Mouse (Mus musculus): ENCODE measurements at regions not wholly inside any gene's neighbourhood (a gene's known extent, or its start where the extent isn't known, plus 50 kb on each side); places are given as distances from the start of the nearest gene placed in this dataset.
"Not testable (repeated sequence)": the region's sequence is repeated elsewhere in the genome, so short reads cannot be mapped to it uniquely, and the experiment has no call there.

GRCm38 (mm10) chr6:48341367-48341766, 54.0 kb upstream of the Krba1 start:
- DNase-seq (ENCODE audit: low read depth, low spot score); H3K27me3 ChIP-seq (ENCODE audit: control insufficient read depth, insufficient read depth, low read length, poor library complexity, severe bottlenecking); H3K36me3 ChIP-seq (ENCODE audit: control insufficient read depth, insufficient read depth, low read length, poor library complexity, severe bottlenecking): not testable (repeated sequence)

GRCm38 (mm10) chr6:48336964-48337363, 58.4 kb upstream of the Krba1 start:
- H3K27me3 ChIP-seq (ENCODE audit: control insufficient read depth, insufficient read depth, low read length, poor library complexity, severe bottlenecking); DNase-seq (ENCODE audit: low read depth, low spot score); H3K36me3 ChIP-seq (ENCODE audit: control insufficient read depth, insufficient read depth, low read length, poor library complexity, severe bottlenecking): not testable (repeated sequence)

- Histone ChIP-seq H3K36me3 (ENCODE audit: control insufficient read depth, insufficient read depth, low read length, poor library complexity, severe bottlenecking) (no peaks in the 10 kb centered on the region), H3K27me3 (ENCODE audit: control insufficient read depth, insufficient read depth, low read length, poor library complexity, severe bottlenecking) (no peaks in the 10 kb centered on the region)
- no peak for DNase-seq (ENCODE audit: low read depth, low spot score)
Observed at GRCm38 (mm10) chr6:48288011-48288410, 107.4 kb upstream of the Krba1 start.

GRCm38 (mm10) chr6:48279646-48280045, 115.7 kb upstream of the Krba1 start:
- not testable (repeated sequence) for DNase-seq (ENCODE audit: low read depth, low spot score); H3K27me3 ChIP-seq (ENCODE audit: control insufficient read depth, insufficient read depth, low read length, poor library complexity, severe bottlenecking); H3K36me3 ChIP-seq (ENCODE audit: control insufficient read depth, insufficient read depth, low read length, poor library complexity, severe bottlenecking)

GRCm38 (mm10) chr6:48261563-48261962, 133.8 kb upstream of the Krba1 start:
- not testable (repeated sequence) for H3K27me3 ChIP-seq (ENCODE audit: control insufficient read depth, insufficient read depth, low read length, poor library complexity, severe bottlenecking); DNase-seq (ENCODE audit: low read depth, low spot score); H3K36me3 ChIP-seq (ENCODE audit: control insufficient read depth, insufficient read depth, low read length, poor library complexity, severe bottlenecking)

- H3K36me3 ChIP-seq (ENCODE audit: control insufficient read depth, insufficient read depth, low read length, poor library complexity, severe bottlenecking); DNase-seq (ENCODE audit: low read depth, low spot score); H3K27me3 ChIP-seq (ENCODE audit: control insufficient read depth, insufficient read depth, low read length, poor library complexity, severe bottlenecking): not testable (repeated sequence)
Observed at GRCm38 (mm10) chr6:48252989-48253388, 142.4 kb upstream of the Krba1 start.

- Histone ChIP-seq H3K27me3 (ENCODE audit: control insufficient read depth, insufficient read depth, low read length, poor library complexity, severe bottlenecking) (no peaks in the 10 kb centered on the region), H3K36me3 (ENCODE audit: control insufficient read depth, insufficient read depth, low read length, poor library complexity, severe bottlenecking) (no peaks in the 10 kb centered on the region)
- DNase-seq (ENCODE audit: low read depth, low spot score), result no peak
Observed at GRCm38 (mm10) chr6:48251954-48252353, 143.4 kb upstream of the Krba1 start.

- not testable (repeated sequence) for DNase-seq (ENCODE audit: low read depth, low spot score); H3K36me3 ChIP-seq (ENCODE audit: control insufficient read depth, insufficient read depth, low read length, poor library complexity, severe bottlenecking); H3K27me3 ChIP-seq (ENCODE audit: control insufficient read depth, insufficient read depth, low read length, poor library complexity, severe bottlenecking)
Observed at GRCm38 (mm10) chr6:48244191-48244590, 151.2 kb upstream of the Krba1 start.

- DNase-seq (ENCODE audit: low read depth, low spot score), result no peak
- Histone ChIP-seq H3K27me3 (ENCODE audit: control insufficient read depth, insufficient read depth, low read length, poor library complexity, severe bottlenecking) (no peaks in the 10 kb centered on the region), H3K36me3 (ENCODE audit: control insufficient read depth, insufficient read depth, low read length, poor library complexity, severe bottlenecking) (no peaks in the 10 kb centered on the region)
Observed at GRCm38 (mm10) chr6:48227431-48227830, 141.0 kb upstream of the Zfp746 start.

GRCm38 (mm10) chr6:48224206-48224605, 137.8 kb upstream of the Zfp746 start:
- no peaks in the 10 kb centered on the region for H3K36me3 ChIP-seq (ENCODE audit: control insufficient read depth, insufficient read depth, low read length, poor library complexity, severe bottlenecking)
- H3K27me3 ChIP-seq (ENCODE audit: control insufficient read depth, insufficient read depth, low read length, poor library complexity, severe bottlenecking), result no peaks in the 10 kb centered on the region

GRCm38 (mm10) chr6:48222971-48223370, 136.6 kb upstream of the Zfp746 start:
- no peaks in the 10 kb centered on the region for H3K27me3 ChIP-seq (ENCODE audit: control insufficient read depth, insufficient read depth, low read length, poor library complexity, severe bottlenecking)
- H3K36me3 ChIP-seq (ENCODE audit: control insufficient read depth, insufficient read depth, low read length, poor library complexity, severe bottlenecking), result no peaks in the 10 kb centered on the region
- no peak for DNase-seq (ENCODE audit: low read depth, low spot score)

More at GRCm38 (mm10) chr6:48224206-48224605, 137.8 kb upstream of the Zfp746 start:
- no peak for DNase-seq (ENCODE audit: low read depth, low spot score)

- not testable (repeated sequence) for H3K36me3 ChIP-seq (ENCODE audit: control insufficient read depth, insufficient read depth, low read length, poor library complexity, severe bottlenecking); H3K27me3 ChIP-seq (ENCODE audit: control insufficient read depth, insufficient read depth, low read length, poor library complexity, severe bottlenecking); DNase-seq (ENCODE audit: low read depth, low spot score)
Observed at GRCm38 (mm10) chr6:48221806-48222205, 135.4 kb upstream of the Zfp746 start.

- H3K27me3 ChIP-seq (ENCODE audit: control insufficient read depth, insufficient read depth, low read length, poor library complexity, severe bottlenecking), result no peaks in the 10 kb centered on the region
- DNase-seq (ENCODE audit: low read depth, low spot score), result no peak
- H3K36me3 ChIP-seq (ENCODE audit: control insufficient read depth, insufficient read depth, low read length, poor library complexity, severe bottlenecking), result no peaks in the 10 kb centered on the region
Observed at GRCm38 (mm10) chr6:48215212-48215611, 128.8 kb upstream of the Zfp746 start.

GRCm38 (mm10) chr6:48209739-48210138, 123.3 kb upstream of the Zfp746 start:
- DNase-seq (ENCODE audit: low read depth, low spot score), result no peak

GRCm38 (mm10) chr6:48209103-48209502, 122.7 kb upstream of the Zfp746 start:
- no peaks in the 10 kb centered on the region for H3K27me3 ChIP-seq (ENCODE audit: control insufficient read depth, insufficient read depth, low read length, poor library complexity, severe bottlenecking)
- no peaks in the 10 kb centered on the region for H3K36me3 ChIP-seq (ENCODE audit: control insufficient read depth, insufficient read depth, low read length, poor library complexity, severe bottlenecking)
- no peak for DNase-seq (ENCODE audit: low read depth, low spot score)

More at GRCm38 (mm10) chr6:48209739-48210138, 123.3 kb upstream of the Zfp746 start:
- H3K27me3 ChIP-seq (ENCODE audit: control insufficient read depth, insufficient read depth, low read length, poor library complexity, severe bottlenecking), result no peaks in the 10 kb centered on the region
- H3K36me3 ChIP-seq (ENCODE audit: control insufficient read depth, insufficient read depth, low read length, poor library complexity, severe bottlenecking), result no peaks in the 10 kb centered on the region

GRCm38 (mm10) chr6:48205722-48206121, 119.3 kb upstream of the Zfp746 start:
- Histone ChIP-seq H3K36me3 (ENCODE audit: control insufficient read depth, insufficient read depth, low read length, poor library complexity, severe bottlenecking) (no peaks in the 10 kb centered on the region), H3K27me3 (ENCODE audit: control insufficient read depth, insufficient read depth, low read length, poor library complexity, severe bottlenecking) (no peaks in the 10 kb centered on the region)
- DNase-seq (ENCODE audit: low read depth, low spot score), result no peak

All from splenic B cell, adult 2 months (primary cell).